Mouse (Mus musculus) MEL (cell line): ENCODE measurements around the gene P3h4. TPM values are rescaled to one million over a fixed set of nuclear protein-coding genes. Genes with fewer than 3 reads are reported as not detected.

Experiments
- DNase-seq: peaks from one replicate; pipeline ENCODE4 v3.0.0; 2011; ENCODE audit warnings: low read depth, low spot score
- H3K27ac ChIP-seq: 2 replicates; pipeline ENCODE4 v1.5.1; 2012; ENCODE audit warnings: low read depth, mild to moderate bottlenecking, control low read depth, low read length, moderate library complexity; ENCODE audit not compliant: control insufficient read depth
- H3K27me3 ChIP-seq, 2 experiments: fragments of 150-350 bp in 1 of 2; sonication (generic) in 1 of 2; 2 replicates each; pipeline ENCODE4 v1.6.1; 2012; ENCODE audit warnings: low read length in 2 of 2, mild to moderate bottlenecking in 2 of 2, improper control_type of control experiment in 1 of 2, moderate library complexity in 1 of 2; ENCODE audit not compliant: insufficient read depth in 2 of 2, control insufficient read depth in 1 of 2
- H3K36me3 ChIP-seq, 2 experiments: 2 replicates each; pipeline ENCODE4 v1.6.1; 2012 to 2014; ENCODE audit warnings: low read length in 2 of 2, improper control_type of control experiment in 1 of 2, inconsistent platforms in 1 of 2, mild to moderate bottlenecking in 1 of 2; ENCODE audit not compliant: insufficient read depth in 2 of 2, control insufficient read depth in 1 of 2
- H3K4me1 ChIP-seq, 2 experiments: fragments of 150-350 bp in 1 of 2; sonication (generic) in 1 of 2; 2 replicates each; pipeline ENCODE4 v1.6.1; 2012; ENCODE audit warnings: low read length in 2 of 2, improper control_type of control experiment in 1 of 2, mild to moderate bottlenecking in 1 of 2; ENCODE audit not compliant: insufficient read depth in 2 of 2, control insufficient read depth in 1 of 2
- H3K4me3 ChIP-seq, 2 experiments: fragments of 150-350 bp in 1 of 2; sonication (generic) in 1 of 2; 2 replicates each; pipeline ENCODE4 v1.5.1; 2012; ENCODE audit warnings: low read depth in 2 of 2, low read length in 2 of 2, mild to moderate bottlenecking in 2 of 2, moderate library complexity in 2 of 2, control low read depth in 1 of 2, improper control_type of control experiment in 1 of 2; ENCODE audit not compliant: control insufficient read depth in 1 of 2, insufficient read depth in 1 of 2
- H3K79me2 ChIP-seq: 2 replicates; pipeline ENCODE4 v1.6.1; 2012; ENCODE audit warnings: mild to moderate bottlenecking, low read length, moderate library complexity; ENCODE audit not compliant: control insufficient read depth, poor library complexity, insufficient read depth
- H3K9ac ChIP-seq: 2 replicates; pipeline ENCODE4 v1.6.1; 2012; ENCODE audit warnings: low read depth, mild to moderate bottlenecking, control low read depth, low read length, moderate library complexity; ENCODE audit not compliant: control insufficient read depth, poor library complexity, severe bottlenecking
- H3K9me3 ChIP-seq: fragments of 150-350 bp; sonication (generic); replicated peaks from 2 replicates; pipeline ENCODE4 v1.6.1; 2012; ENCODE audit warnings: mild to moderate bottlenecking, low read length, improper control_type of control experiment, moderate library complexity; ENCODE audit not compliant: insufficient read depth
- CHD1 ChIP-seq: IDR thresholded peaks from 2 replicates; pipeline ENCODE4 v1.6.1; 2012; ENCODE audit warnings: low read depth, mild to moderate bottlenecking, inconsistent platforms, low read length, improper control_type of control experiment
- CHD2 ChIP-seq: IDR thresholded peaks from 2 replicates; pipeline ENCODE4 v1.6.1; 2011; ENCODE audit warnings: low read length, improper control_type of control experiment
- E2F4 ChIP-seq: IDR thresholded peaks from 2 replicates; pipeline ENCODE4 v1.6.1; 2011; ENCODE audit warnings: low read depth, low read length, improper control_type of control experiment, borderline replicate concordance
- GABPA ChIP-seq: IDR thresholded peaks from 2 replicates; pipeline ENCODE4 v1.6.1; 2012; ENCODE audit warnings: low read depth, mild to moderate bottlenecking, inconsistent platforms, low read length, improper control_type of control experiment, moderate library complexity
- JUND ChIP-seq: IDR thresholded peaks from 2 replicates; pipeline ENCODE4 v1.6.1; 2011; ENCODE audit warnings: low read depth, mild to moderate bottlenecking, improper control_type of control experiment, low read length
- KAT2A ChIP-seq: conservative IDR thresholded peaks from 2 replicates; pipeline ENCODE4 v1.6.1; 2012; ENCODE audit warnings: low read depth, low read length, improper control_type of control experiment, inconsistent platforms
- MAFK ChIP-seq: IDR thresholded peaks from 2 replicates; pipeline ENCODE4 v1.6.1; 2011; ENCODE audit warnings: low read depth, mild to moderate bottlenecking, low read length, improper control_type of control experiment, borderline replicate concordance
- MAZ ChIP-seq: IDR thresholded peaks from 2 replicates; pipeline ENCODE4 v1.6.1; 2012; ENCODE audit warnings: low read depth, mild to moderate bottlenecking, inconsistent platforms, low read length, improper control_type of control experiment
- MEF2A ChIP-seq: IDR thresholded peaks from 2 replicates; pipeline ENCODE4 v1.6.1; 2014; ENCODE audit warnings: low read depth, mild to moderate bottlenecking, inconsistent platforms, low read length, improper control_type of control experiment; ENCODE audit not compliant: poor library complexity, insufficient replicate concordance, severe bottlenecking; ENCODE audit errors: extremely low read depth
- MYC ChIP-seq: IDR thresholded peaks from 2 replicates; pipeline ENCODE4 v1.6.1; 2011; ENCODE audit warnings: low read depth, mild to moderate bottlenecking, low read length, improper control_type of control experiment, moderate library complexity
- NELFE ChIP-seq: IDR thresholded peaks from 2 replicates; pipeline ENCODE4 v1.6.1; 2011; ENCODE audit warnings: low read depth, low read length, improper control_type of control experiment
- NRF1 ChIP-seq: IDR thresholded peaks from 2 replicates; pipeline ENCODE4 v1.6.1; 2014; ENCODE audit warnings: low read depth, mild to moderate bottlenecking, inconsistent platforms, low read length, improper control_type of control experiment, moderate library complexity; ENCODE audit not compliant: poor library complexity, insufficient read depth, severe bottlenecking
- POLR2A ChIP-seq, 2 experiments: IDR thresholded peaks; 2 replicates each; pipeline ENCODE4 v1.6.1; 2011 to 2012; ENCODE audit warnings: low read length in 2 of 2, mild to moderate bottlenecking in 2 of 2, control low read depth in 1 of 2, improper control_type of control experiment in 1 of 2, low read depth in 1 of 2, moderate library complexity in 1 of 2; ENCODE audit not compliant: control insufficient read depth in 1 of 2, insufficient read depth in 1 of 2, poor library complexity in 1 of 2
- POLR2AphosphoS2 ChIP-seq: IDR thresholded peaks from 2 replicates; pipeline ENCODE4 v1.6.1; 2011; ENCODE audit warnings: low read length, improper control_type of control experiment
- POLR2AphosphoS5 ChIP-seq: IDR thresholded peaks from 2 replicates; pipeline ENCODE4 v1.6.1; 2012; ENCODE audit warnings: low read depth, borderline replicate concordance, mild to moderate bottlenecking, inconsistent platforms, low read length, moderate library complexity, mixed read lengths
- RCOR1 ChIP-seq: IDR thresholded peaks from 2 replicates; pipeline ENCODE4 v1.6.1; 2012; ENCODE audit warnings: low read depth, mild to moderate bottlenecking, inconsistent platforms, low read length, improper control_type of control experiment
- TAL1 ChIP-seq: IDR thresholded peaks from 2 replicates; pipeline ENCODE4 v1.6.1; 2012; ENCODE audit warnings: mild to moderate bottlenecking, inconsistent platforms, low read length, moderate library complexity, mixed read lengths
- TCF12 ChIP-seq: IDR thresholded peaks from 2 replicates; pipeline ENCODE4 v1.6.1; 2014; ENCODE audit warnings: low read depth, mild to moderate bottlenecking, inconsistent platforms, low read length, improper control_type of control experiment, moderate library complexity
- UBTF ChIP-seq: IDR thresholded peaks from 2 replicates; pipeline ENCODE4 v1.6.1; 2012; ENCODE audit warnings: low read depth, mild to moderate bottlenecking, inconsistent platforms, low read length, improper control_type of control experiment, moderate library complexity, borderline replicate concordance; ENCODE audit not compliant: insufficient read depth
- USF1 ChIP-seq: IDR thresholded peaks from 2 replicates; pipeline ENCODE4 v1.6.1; 2014; ENCODE audit warnings: low read depth, mild to moderate bottlenecking, inconsistent platforms, low read length, improper control_type of control experiment, moderate library complexity
- ZC3H11A ChIP-seq: IDR thresholded peaks from 2 replicates; pipeline ENCODE4 v1.6.1; 2012; ENCODE audit warnings: low read depth, mild to moderate bottlenecking, inconsistent platforms, low read length, improper control_type of control experiment
- ZMIZ1 ChIP-seq: IDR thresholded peaks from 2 replicates; pipeline ENCODE4 v1.6.1; 2012; ENCODE audit warnings: low read depth, mild to moderate bottlenecking, inconsistent platforms, low read length, improper control_type of control experiment, moderate library complexity
- ZNF384 ChIP-seq: IDR thresholded peaks from 2 replicates; pipeline ENCODE4 v1.6.1; 2012; ENCODE audit warnings: low read depth, mild to moderate bottlenecking, inconsistent platforms, low read length, improper control_type of control experiment
- polyA plus RNA-seq, 2 experiments: library from polyadenylated mRNA; stranded (reverse) in 1 of 2; unstranded in 1 of 2; fragments of >175 nt in 1 of 2; fragments of >200 nt in 1 of 2; gene quantifications; 2 replicates each; pipeline versions ENCODE4 v1.2.1 to v1.2.4; 2012; ENCODE audit warnings: low replicate concordance in 2 of 2, low read depth in 1 of 2; ENCODE audit not compliant: insufficient read length in 2 of 2, insufficient read depth in 1 of 2, missing spikeins in 1 of 2
- total RNA-seq: library from RNA; depleted of rRNA; stranded (reverse); fragments of 300-350 nt; gene quantifications from 2 replicates; pipeline ENCODE4 v1.2.3, GENCODE M21; 2012

Gene P3h4
- total and polyA plus RNA-seq, 3 experiments, result 0.88 TPM; not detected in 2

DNA sequence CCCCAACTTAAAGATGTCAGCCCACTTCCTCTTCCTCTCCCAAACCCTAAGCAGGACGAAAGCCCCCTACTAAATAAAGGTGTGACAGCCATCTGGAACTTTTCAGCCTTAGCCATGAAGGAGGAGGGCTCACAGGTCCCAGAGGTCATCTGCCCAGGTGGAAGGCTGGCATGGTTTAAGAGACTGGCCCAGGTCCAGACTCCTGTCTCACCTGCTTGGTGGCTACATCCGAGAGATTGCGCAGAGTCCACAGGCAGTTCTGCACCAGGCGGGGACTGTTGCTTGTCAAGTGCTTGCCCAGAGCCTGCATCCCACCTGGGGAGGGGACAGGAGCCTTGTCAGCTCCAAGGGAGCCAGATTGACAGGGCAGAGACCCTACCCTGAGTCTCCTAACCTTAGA, 35.3 kb downstream of the P3h4 start:
- Histone ChIP-seq H3K36me3 (no peaks in the 10 kb centered on the region), H3K9ac (no peak overlapping the region)

GRCm38 (mm10) chr11:100378446-100378845, 36.2 kb downstream of the P3h4 start:
- no peaks in the 10 kb centered on the region for H3K27me3 ChIP-seq
- DNase-seq, result no peak
- H3K79me2 ChIP-seq, result no peaks in the 10 kb centered on the region
- no peaks in the 10 kb centered on the region for H3K36me3 ChIP-seq
- no peaks in the 10 kb centered on the region for H3K4me1 ChIP-seq
- no peaks in the 10 kb centered on the region for H3K9me3 ChIP-seq
- no peak overlapping the region for H3K27ac ChIP-seq
- no peak overlapping the region for H3K4me3 ChIP-seq
- H3K9ac ChIP-seq, result no peak overlapping the region
- TF ChIP-seq GABPA (no peak), MAZ (no peak), POLR2AphosphoS2 (no peak), ZC3H11A (no peak), ZMIZ1 (no peak), MEF2A (no peak), USF1 (no peak), CHD2 (no peak), KAT2A (no peak), TCF12 (no peak), POLR2A (IDR thresholded peaks at IDR 0.05; ENCODE audit: control insufficient read depth in 1 of 2, insufficient read depth in 1 of 2, low read depth in 1 of 2, low read length in 2 of 2, poor library complexity in 1 of 2) (no peak), E2F4 (no peak), NRF1 (no peak), MYC (no peak), NELFE (no peak), JUND (no peak), ZNF384 (no peak), UBTF (no peak)

More for the DNA sequence above, 35.3 kb downstream of the P3h4 start:
- Histone ChIP-seq H3K4me3 (no peak overlapping the region), H3K4me1 (no peaks in the 10 kb centered on the region), H3K27ac (no peak overlapping the region), H3K9me3 (no peaks in the 10 kb centered on the region), H3K27me3 (no peaks in the 10 kb centered on the region), H3K79me2 (no peaks in the 10 kb centered on the region)
- TF ChIP-seq ZNF384, result no peak
- TF ChIP-seq USF1, result no peak
- no peak for TF ChIP-seq MEF2A
- no peak for TF ChIP-seq TAL1
- no peak for TF ChIP-seq JUND
- TF ChIP-seq CHD1, result no peak
- no peak for TF ChIP-seq NRF1
- no peak for TF ChIP-seq POLR2AphosphoS5
- no peak for TF ChIP-seq KAT2A
- TF ChIP-seq MAFK, result no peak
- TF ChIP-seq RCOR1, result no peak
- no peak for TF ChIP-seq MYC
- DNase-seq, result no peak
